Mouse (Mus musculus) ES-Bruce4 (cell line): ENCODE results near the gene Dync1li1.

Source experiments
- CTCF ChIP-seq: IDR thresholded peaks from one replicate; pipeline ENCODE4 v1.8.1; 2011; ENCODE audit warnings: low read depth, low read length
- POLR2A ChIP-seq: IDR thresholded peaks from one replicate; pipeline ENCODE4 v1.8.1; 2011; ENCODE audit warnings: low read length; ENCODE audit not compliant: insufficient read depth

- TF ChIP-seq POLR2A (no peak), CTCF (peak; percentile 72)
These were observed 21.8 kb downstream of the Dync1li1 start for GRCm38 (mm10) chr9:114710345-114710744.
